In the genomic region with DNA sequence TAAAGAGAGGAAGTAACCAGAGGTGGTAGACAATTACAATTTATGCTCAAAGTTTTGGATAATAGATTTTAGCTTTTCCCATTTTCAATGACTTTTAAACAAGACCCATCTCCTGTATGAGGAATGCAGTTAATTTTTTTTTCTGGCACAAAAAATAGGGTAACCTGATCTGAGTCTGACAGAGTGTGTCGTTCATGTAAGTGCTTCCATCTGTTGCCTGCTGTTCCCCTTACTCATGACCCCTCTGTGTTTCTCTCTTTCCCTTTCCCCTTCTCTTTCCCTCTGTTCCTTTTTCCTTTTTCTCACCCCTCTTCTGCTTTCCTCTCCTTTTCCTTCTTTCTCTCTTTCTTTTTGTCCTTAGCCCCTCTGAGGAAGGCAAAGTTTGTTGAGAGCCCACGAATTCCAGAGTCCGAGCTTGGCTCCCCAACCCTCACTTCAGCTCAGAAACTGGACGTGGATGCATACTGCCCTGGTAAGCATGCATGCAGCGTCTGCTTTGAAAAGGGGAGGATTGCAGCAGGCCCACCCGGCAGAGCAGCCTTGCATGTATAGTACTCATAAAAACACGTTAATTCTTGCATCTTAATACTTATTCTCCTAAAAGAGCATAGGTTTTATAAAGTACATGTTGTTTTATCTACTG, we compare ENCODE assay signal across 11 mouse cellular contexts.
DNase-seq lines count a peak whose midpoint lies in the region; ATAC-seq and TF ChIP-seq lines count a peak whose summit lies in the region.
"Had no signal": no experiment of that assay in that cellular context is flagged by ENCODE, and none has a peak within 500 bp of the region (broad histone marks: within the 10 kb centered on the region; RNA-seq: fewer than 3 reads in every experiment).

No protein-coding gene starts in this region.

- H3K4me1 ChIP-seq in forebrain, embryonic 12.5 days, result peaks cover 17% of the 10 kb centered on the region
- H3K4me1 ChIP-seq in forebrain, postnatal 0 days (ENCODE audit: insufficient read depth), result no peaks in the 10 kb centered on the region
- H3K4me1 ChIP-seq in hindbrain, embryonic 12.5 days, result peaks cover 15% of the 10 kb centered on the region
- H3K4me1 ChIP-seq in midbrain, embryonic 13.5 days (replicated peaks), result peaks cover 22% of the 10 kb centered on the region
- H3K4me1 ChIP-seq: liver, embryonic 15.5 days had no signal

- no peak for TF ChIP-seq CTCF in forebrain, postnatal 0 days (IDR thresholded peaks at IDR 0.05; ENCODE audit: low read depth)

- no peaks in the 10 kb centered on the region for H3K9me3 ChIP-seq in forebrain, embryonic 12.5 days
- H3K9me3 ChIP-seq in forebrain, postnatal 0 days (ENCODE audit: low read length), result no peaks in the 10 kb centered on the region
- no peaks in the 10 kb centered on the region for H3K9me3 ChIP-seq in hindbrain, embryonic 12.5 days (replicated peaks)
- no peaks in the 10 kb centered on the region for H3K9me3 ChIP-seq in midbrain, embryonic 13.5 days
- H3K9me3 ChIP-seq: liver, embryonic 15.5 days had no signal

- 0 out of 2 replicates have a peak overlapping the region, but pooled peaks have one; percentile 9 for H3K4me2 ChIP-seq in forebrain, embryonic 12.5 days
- no peak overlapping the region for H3K4me2 ChIP-seq in forebrain, postnatal 0 days (ENCODE audit: low read depth)
- H3K4me2 ChIP-seq in hindbrain, embryonic 12.5 days (replicated peaks), result peak overlapping the region; percentile 9
- H3K4me2 ChIP-seq in midbrain, embryonic 13.5 days (replicated peaks), result no peak overlapping the region
- H3K4me2 ChIP-seq: liver, embryonic 15.5 days had no signal

- H3K36me3 ChIP-seq in forebrain, embryonic 12.5 days (replicated peaks), result no peaks in the 10 kb centered on the region
- H3K36me3 ChIP-seq in forebrain, postnatal 0 days (ENCODE audit: insufficient read depth), result no peaks in the 10 kb centered on the region
- no peaks in the 10 kb centered on the region for H3K36me3 ChIP-seq in hindbrain, embryonic 12.5 days
- no peaks in the 10 kb centered on the region for H3K36me3 ChIP-seq in midbrain, embryonic 13.5 days
- H3K36me3 ChIP-seq: liver, embryonic 15.5 days had no signal

- no peak overlapping the region for H3K9ac ChIP-seq in forebrain, embryonic 12.5 days
- no peak overlapping the region for H3K9ac ChIP-seq in forebrain, postnatal 0 days
- peak overlapping the region; percentile 38; the same call in 1 of the 2 replicates for H3K9ac ChIP-seq in hindbrain, embryonic 12.5 days
- no peak overlapping the region for H3K9ac ChIP-seq in midbrain, embryonic 13.5 days (replicated peaks)
- H3K9ac ChIP-seq: liver, embryonic 15.5 days had no signal

- no peak for ATAC-seq in forebrain, embryonic 12.5 days (ENCODE audit: low FRiP score)
- ATAC-seq in forebrain, postnatal 0 days, result no peak
- no peak for ATAC-seq in hindbrain, embryonic 12.5 days (ENCODE audit: low FRiP score)
- ATAC-seq in midbrain, embryonic 13.5 days, result no peak

- H3K4me3 ChIP-seq in forebrain, embryonic 12.5 days (replicated peaks), result no peak overlapping the region
- no peak overlapping the region for H3K4me3 ChIP-seq in forebrain, postnatal 0 days (ENCODE audit: low read depth, low read length)
- no peak overlapping the region for H3K4me3 ChIP-seq in hindbrain, embryonic 12.5 days
- no peak overlapping the region for H3K4me3 ChIP-seq in midbrain, embryonic 13.5 days (replicated peaks)
- H3K4me3 ChIP-seq: liver, embryonic 15.5 days had no signal

- no peaks in the 10 kb centered on the region for H3K27me3 ChIP-seq in forebrain, embryonic 12.5 days
- H3K27me3 ChIP-seq in forebrain, postnatal 0 days (ENCODE audit: insufficient read depth, low read length), result no peaks in the 10 kb centered on the region
- no peaks in the 10 kb centered on the region for H3K27me3 ChIP-seq in hindbrain, embryonic 12.5 days
- no peaks in the 10 kb centered on the region for H3K27me3 ChIP-seq in midbrain, embryonic 13.5 days
- H3K27me3 ChIP-seq: liver, embryonic 15.5 days had no signal

- peak overlapping the region; percentile 43 for H3K27ac ChIP-seq in forebrain, embryonic 12.5 days
- no peak overlapping the region for H3K27ac ChIP-seq in forebrain, postnatal 0 days (ENCODE audit: low read depth, low read length)
- H3K27ac ChIP-seq in hindbrain, embryonic 12.5 days, result peak overlapping the region; percentile 68; the same call in 1 of the 2 replicates
- H3K27ac ChIP-seq in midbrain, embryonic 13.5 days, result peak overlapping the region; percentile 51
- H3K27ac ChIP-seq: liver, embryonic 15.5 days had no signal

- no peak for DNase-seq in forebrain, postnatal 0 days
- DNase-seq in embryo, embryonic 9.5 days (ENCODE audit: extremely low spot score), result peak; percentile 54
- DNase-seq in thymus, postnatal 10 days (ENCODE audit: low spot score in 2 of 2), result no peak
- no peak for DNase-seq in kidney, adult 11 months
- no peak for DNase-seq in retina, postnatal 1 day
- DNase-seq: adrenal gland, postnatal 14 days; cerebellum, postnatal 14 days had no signal

- WGBS in forebrain, embryonic 12.5 days, result 34% methylated on average over 7 of the region's 7 CpGs
- 19% methylated on average over 7 of the region's 7 CpGs for WGBS in forebrain, postnatal 0 days
- WGBS in hindbrain, embryonic 12.5 days, result 9% methylated on average over 7 of the region's 7 CpGs
- 10% methylated on average over 7 of the region's 7 CpGs for WGBS in midbrain, embryonic 13.5 days

Comparison
In these comparisons a context has a peak if more than half of its experiments do, and no peak if none do; other contexts are left out.
1. H3K4me2 ChIP-seq: peak in forebrain, embryonic 12.5 days (single experiment) and hindbrain, embryonic 12.5 days (single experiment); none in forebrain, postnatal 0 days (single experiment) and midbrain, embryonic 13.5 days (single experiment).